Mouse (Mus musculus) kidney, adult 9 months (tissue): ENCODE measurements around the gene Mapk12.
A peak's percentile ranks its signal among the peaks of the same experiment; 100 is the strongest.

ENCODE experiments used
- DNase-seq: peaks from one replicate; pipeline ENCODE4 v3.0.0; 2022

Gene Mapk12

GRCm38 (mm10) chr15:89140659-89141252 lies at the start of gene Mapk12:
TSS of gene Mapk12 (minus strand) at chr15:89140703.
- DNase-seq = peak; percentile 64

GRCm38 (mm10) chr15:89184937-89185227 lies 44.4 kb upstream of the Mapk12 start:
- no peak for DNase-seq

GRCm38 (mm10) chr15:89184141-89184936 lies 43.8 kb upstream of the Mapk12 start:
- DNase-seq = no peak

- DNase-seq = no peak
These were observed 42.3 kb upstream of the Mapk12 start for GRCm38 (mm10) chr15:89182842-89183241.

GRCm38 (mm10) chr15:89182328-89182741 lies 41.8 kb upstream of the Mapk12 start:
- DNase-seq = peak; percentile 65

- no peak for DNase-seq
These were observed 41.2 kb upstream of the Mapk12 start for GRCm38 (mm10) chr15:89181561-89182270.

- peak; percentile 86 for DNase-seq
These were observed 40.2 kb upstream of the Mapk12 start, which contains the start of gene Plxnb2 for GRCm38 (mm10) chr15:89180571-89181229. TSS of gene Plxnb2 (minus strand) at chr15:89180788.

- peak; percentile 55 for DNase-seq
These were observed 39.6 kb upstream of the Mapk12 start for GRCm38 (mm10) chr15:89180081-89180541.

GRCm38 (mm10) chr15:89179630-89179964 lies 39.1 kb upstream of the Mapk12 start:
- no peak for DNase-seq

- peak; percentile 95 for DNase-seq
These were observed 38.6 kb upstream of the Mapk12 start for GRCm38 (mm10) chr15:89178954-89179629.

- no peak for DNase-seq
These were observed 37.9 kb upstream of the Mapk12 start for GRCm38 (mm10) chr15:89178260-89178860.

GRCm38 (mm10) chr15:89177576-89178259 lies 37.2 kb upstream of the Mapk12 start:
- DNase-seq = peak; percentile 68

- DNase-seq = peak; percentile 96
These were observed 36.6 kb upstream of the Mapk12 start for GRCm38 (mm10) chr15:89177121-89177520.

GRCm38 (mm10) chr15:89175411-89176155 lies 35.1 kb upstream of the Mapk12 start:
- DNase-seq = no peak

GRCm38 (mm10) chr15:89174889-89175339 lies 34.4 kb upstream of the Mapk12 start:
- peak; percentile 40 for DNase-seq

- peak; percentile 93 for DNase-seq
These were observed 33.4 kb upstream of the Mapk12 start for GRCm38 (mm10) chr15:89173906-89174214.

GRCm38 (mm10) chr15:89173024-89173905 lies 32.8 kb upstream of the Mapk12 start:
- DNase-seq = peak; percentile 85

GRCm38 (mm10) chr15:89172276-89172935 lies 31.9 kb upstream of the Mapk12 start:
- no peak for DNase-seq

GRCm38 (mm10) chr15:89171526-89172051 lies 31.1 kb upstream of the Mapk12 start:
- DNase-seq = no peak
